Mouse (Mus musculus): Measurements from ENCODE around the gene March8. TPM values are rescaled to one million over a fixed set of nuclear protein-coding genes. Genes with fewer than 3 reads are reported as not detected.

Gene March8
- 35.3 and 35.7 TPM in 2 replicates for polyA plus RNA-seq (2016; fragmentation: Nextera tagmentation; extraction: Ambion mirVana)

DNA sequence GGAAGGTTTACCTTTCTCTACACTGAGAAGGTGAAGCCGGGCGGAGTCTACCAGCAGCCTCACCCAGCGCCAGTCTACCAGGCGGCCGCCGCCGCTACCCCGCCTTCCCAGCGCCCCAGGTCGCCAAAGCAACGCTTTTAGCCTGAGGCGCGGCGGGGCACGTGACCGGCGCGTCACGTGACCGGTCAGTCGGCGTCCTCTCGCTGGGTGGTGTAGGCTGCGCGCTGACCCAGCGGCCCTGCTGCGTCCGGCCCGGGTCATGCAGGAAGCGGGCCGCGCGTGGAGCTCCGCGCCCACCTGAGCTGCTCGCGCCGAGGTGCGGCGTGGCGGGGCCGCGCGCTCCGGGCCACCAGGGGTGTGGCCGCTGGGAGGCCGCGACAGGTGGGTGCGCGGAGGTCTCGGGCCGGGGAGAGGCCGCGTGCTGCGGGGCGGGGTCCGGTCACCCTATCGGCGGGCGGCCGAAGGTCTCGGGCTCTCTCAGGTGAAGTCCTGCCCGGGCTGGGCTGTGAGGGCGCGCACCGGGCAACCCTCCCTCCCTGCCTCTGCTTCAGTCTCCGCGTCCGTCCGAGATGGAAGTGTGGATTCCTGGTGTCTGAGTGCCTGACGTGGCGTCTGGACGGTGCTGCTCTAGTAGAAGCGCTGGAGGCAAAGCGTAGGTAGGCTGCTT, at the start of gene March8:
Gene March8, plus strand, starts transcription at position 190 of the 667 bp plus-strand sequence.
- ATAC-seq (ENCODE audit: insufficient number of reproducible peaks, low FRiP score) = peak; percentile 99
- peak within 1 kb of the TSS; percentile 83 for H3K9ac ChIP-seq
- 0 out of 2 replicates have a peak, but pooled peaks cover 3% of the 10 kb centered on the region for H3K4me1 ChIP-seq (replicated peaks)
- peak within 1 kb of the TSS; percentile 68 for H3K4me2 ChIP-seq
- H3K9me3 ChIP-seq (replicated peaks) = no peaks in the 10 kb centered on the region
- H3K4me3 ChIP-seq = peak within 1 kb of the TSS; percentile 94
- 0 out of 2 replicates have a peak, but pooled peaks cover 6% of the 10 kb centered on the region for H3K27me3 ChIP-seq (replicated peaks)
- peaks cover 5% of the 10 kb centered on the region; the same call in 1 of the 2 replicates for H3K36me3 ChIP-seq
- under 1% methylated on average over 75 of the region's 75 CpGs for WGBS
- H3K27ac ChIP-seq (ENCODE audit: poor library complexity, severe bottlenecking) = peak within 1 kb of the TSS; percentile 14

GRCm38 (mm10) chr6:116311411-116311810, 26.4 kb upstream of the March8 start:
- 0 out of 2 replicates have a peak, but pooled peaks cover 4% of the 10 kb centered on the region for H3K4me1 ChIP-seq (replicated peaks)
- no peak overlapping the region for H3K4me3 ChIP-seq
- H3K27ac ChIP-seq (ENCODE audit: poor library complexity, severe bottlenecking) = no peak overlapping the region
- no peak overlapping the region for H3K9ac ChIP-seq
- H3K9me3 ChIP-seq (replicated peaks) = no peaks in the 10 kb centered on the region
- 82% methylated on average over 2 of the region's 2 CpGs for WGBS
- no peak for ATAC-seq (ENCODE audit: insufficient number of reproducible peaks, low FRiP score)
- H3K4me2 ChIP-seq = no peak overlapping the region
- no peaks in the 10 kb centered on the region for H3K27me3 ChIP-seq (replicated peaks)
- no peaks in the 10 kb centered on the region for H3K36me3 ChIP-seq

GRCm38 (mm10) chr6:116319259-116319658, 18.6 kb upstream of the March8 start:
- Histone ChIP-seq H3K9ac (no peak overlapping the region), H3K9me3 (replicated peaks) (no peaks in the 10 kb centered on the region), H3K27ac (ENCODE audit: poor library complexity, severe bottlenecking) (no peak overlapping the region), H3K36me3 (no peaks in the 10 kb centered on the region), H3K4me2 (no peak overlapping the region), H3K4me1 (replicated peaks) (0 out of 2 replicates have a peak, but pooled peaks cover 2% of the 10 kb centered on the region), H3K4me3 (no peak overlapping the region), H3K27me3 (replicated peaks) (no peaks in the 10 kb centered on the region)
- ATAC-seq (ENCODE audit: insufficient number of reproducible peaks, low FRiP score) = no peak
- WGBS = 61% methylated on average over 3 of the region's 3 CpGs

- Histone ChIP-seq H3K4me3 (no peak overlapping the region), H3K27me3 (replicated peaks) (no peaks in the 10 kb centered on the region), H3K9me3 (replicated peaks) (no peaks in the 10 kb centered on the region), H3K27ac (ENCODE audit: poor library complexity, severe bottlenecking) (no peak overlapping the region), H3K9ac (no peak overlapping the region), H3K4me2 (no peak overlapping the region), H3K36me3 (no peaks in the 10 kb centered on the region), H3K4me1 (replicated peaks) (no peaks in the 10 kb centered on the region)
- 78% methylated on average over 3 of the region's 3 CpGs for WGBS
- no peak for ATAC-seq (ENCODE audit: insufficient number of reproducible peaks, low FRiP score)
These were observed 11.2 kb upstream of the March8 start for GRCm38 (mm10) chr6:116326641-116327040.

DNA sequence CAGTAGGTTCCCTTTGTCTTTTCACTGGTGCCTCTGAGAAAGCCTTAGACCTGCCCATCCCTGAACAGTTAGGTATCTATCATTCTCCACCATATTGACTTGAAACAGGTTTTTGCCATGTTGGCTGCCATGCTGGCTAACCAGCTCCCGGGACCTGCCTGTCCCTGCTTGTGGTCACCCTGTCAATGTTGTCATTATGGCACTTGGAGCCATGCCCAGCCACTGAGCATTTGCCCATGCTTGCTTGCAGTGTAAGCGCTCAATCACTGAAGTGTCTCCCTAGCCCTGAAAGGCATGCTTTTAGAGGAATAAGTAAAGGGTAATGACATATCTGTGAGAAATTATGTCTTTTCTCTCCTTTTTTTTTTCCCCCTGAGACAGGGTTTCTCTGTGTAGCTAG, 6.4 kb upstream of the March8 start:
- Histone ChIP-seq H3K36me3 (no peaks in the 10 kb centered on the region), H3K4me3 (no peak overlapping the region), H3K27ac (ENCODE audit: poor library complexity, severe bottlenecking) (no peak overlapping the region), H3K9ac (no peak overlapping the region), H3K4me1 (replicated peaks) (no peaks in the 10 kb centered on the region), H3K4me2 (no peak overlapping the region), H3K9me3 (replicated peaks) (no peaks in the 10 kb centered on the region), H3K27me3 (replicated peaks) (0 out of 2 replicates have a peak, but pooled peaks cover under 1% of the 10 kb centered on the region)
- 83% methylated on average over 2 of the region's 2 CpGs for WGBS
- ATAC-seq (ENCODE audit: insufficient number of reproducible peaks, low FRiP score) = no peak

DNA sequence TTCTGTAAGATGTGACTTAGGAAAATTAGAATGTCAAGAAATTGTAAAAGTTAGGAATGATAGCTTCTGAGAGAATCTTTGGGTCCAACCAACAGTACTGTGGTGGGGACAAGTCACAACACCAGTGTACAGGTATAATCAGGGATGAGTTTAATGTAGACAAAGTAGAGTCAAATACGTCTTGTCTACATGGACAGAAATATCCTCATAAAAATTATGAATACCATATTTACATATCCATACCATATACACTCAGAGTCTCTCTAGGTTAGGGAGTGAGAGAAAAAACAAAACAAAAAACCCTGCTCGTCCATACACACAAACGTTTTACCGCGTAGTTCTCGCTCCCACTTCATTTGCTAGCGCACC, 374 bp upstream of the March8 start:
- Histone ChIP-seq H3K4me3 (peak overlapping the region; percentile 94), H3K27me3 (replicated peaks) (0 out of 2 replicates have a peak, but pooled peaks cover 6% of the 10 kb centered on the region), H3K4me2 (peak overlapping the region; percentile 68), H3K36me3 (peaks cover 5% of the 10 kb centered on the region; the same call in 1 of the 2 replicates), H3K4me1 (replicated peaks) (0 out of 2 replicates have a peak, but pooled peaks cover 3% of the 10 kb centered on the region), H3K9me3 (replicated peaks) (no peaks in the 10 kb centered on the region), H3K9ac (0 out of 2 replicates have a peak overlapping the region, but pooled peaks have one; percentile 42), H3K27ac (ENCODE audit: poor library complexity, severe bottlenecking) (no peak overlapping the region)
- 4% methylated on average over 7 of the region's 7 CpGs for WGBS
- no peak for ATAC-seq (ENCODE audit: insufficient number of reproducible peaks, low FRiP score)

DNA sequence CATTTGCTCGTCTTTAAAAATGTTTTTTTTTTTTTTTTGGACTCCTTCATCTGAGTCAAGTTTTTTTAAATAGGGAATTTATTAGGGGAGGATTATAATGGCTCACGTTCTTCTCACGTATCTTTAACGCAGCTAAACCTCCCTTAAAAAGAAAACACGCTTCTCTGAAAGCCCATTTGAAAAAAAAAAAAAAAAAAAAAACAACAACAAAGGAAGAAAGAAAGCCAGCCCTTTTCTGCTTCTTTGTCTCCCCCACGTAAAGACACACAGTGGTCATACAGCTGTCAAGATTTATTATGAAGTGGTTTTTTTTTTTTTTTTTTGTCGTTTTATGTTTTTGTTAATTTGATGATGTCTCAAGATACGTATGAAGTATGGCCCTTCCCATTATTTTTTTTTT, 696 bp downstream of the March8 start:
- H3K36me3 ChIP-seq = peaks cover 5% of the 10 kb centered on the region; the same call in 1 of the 2 replicates
- WGBS = 10% methylated on average over 8 of the region's 8 CpGs
- peak overlapping the region; percentile 94 for H3K4me3 ChIP-seq
- H3K4me2 ChIP-seq = peak overlapping the region; percentile 68
- no peak for ATAC-seq (ENCODE audit: insufficient number of reproducible peaks, low FRiP score)
- peak overlapping the region; percentile 14; the same call in 1 of the 2 replicates for H3K27ac ChIP-seq (ENCODE audit: poor library complexity, severe bottlenecking)
- 0 out of 2 replicates have a peak, but pooled peaks cover 3% of the 10 kb centered on the region for H3K4me1 ChIP-seq (replicated peaks)
- H3K9ac ChIP-seq = peak overlapping the region; percentile 83
- 0 out of 2 replicates have a peak, but pooled peaks cover 6% of the 10 kb centered on the region for H3K27me3 ChIP-seq (replicated peaks)
- no peaks in the 10 kb centered on the region; the same call in 1 of the 2 replicates for H3K9me3 ChIP-seq (replicated peaks)

DNA sequence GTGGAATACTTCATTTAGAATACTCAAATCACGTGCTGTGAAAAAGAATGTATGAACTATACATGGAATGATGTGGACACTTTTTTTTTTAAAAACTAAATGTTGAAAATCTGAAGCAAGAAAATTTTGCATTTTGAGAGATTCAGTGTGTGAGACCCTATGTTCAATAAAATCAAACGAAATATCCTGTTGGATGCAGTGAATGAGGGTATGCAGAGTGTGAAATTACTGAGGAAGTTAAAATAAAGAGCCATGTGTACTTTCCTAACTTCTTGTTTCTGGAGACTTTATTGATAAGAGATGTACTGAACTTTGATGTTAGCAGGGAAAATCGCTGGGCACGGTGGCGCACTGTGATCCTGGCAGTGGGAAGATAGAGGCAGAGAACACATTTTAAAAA, 1.3 kb downstream of the March8 start:
- Histone ChIP-seq H3K9ac (no peak overlapping the region), H3K9me3 (replicated peaks) (no peaks in the 10 kb centered on the region; the same call in 1 of the 2 replicates), H3K4me3 (no peak overlapping the region), H3K27ac (ENCODE audit: poor library complexity, severe bottlenecking) (no peak overlapping the region), H3K4me2 (peak overlapping the region; percentile 22; the same call in 1 of the 2 replicates), H3K4me1 (replicated peaks) (0 out of 2 replicates have a peak, but pooled peaks cover 3% of the 10 kb centered on the region), H3K36me3 (peaks cover 5% of the 10 kb centered on the region; the same call in 1 of the 2 replicates), H3K27me3 (replicated peaks) (0 out of 2 replicates have a peak, but pooled peaks cover 6% of the 10 kb centered on the region)
- 68% methylated on average over 5 of the region's 5 CpGs for WGBS
- no peak for ATAC-seq (ENCODE audit: insufficient number of reproducible peaks, low FRiP score)

DNA sequence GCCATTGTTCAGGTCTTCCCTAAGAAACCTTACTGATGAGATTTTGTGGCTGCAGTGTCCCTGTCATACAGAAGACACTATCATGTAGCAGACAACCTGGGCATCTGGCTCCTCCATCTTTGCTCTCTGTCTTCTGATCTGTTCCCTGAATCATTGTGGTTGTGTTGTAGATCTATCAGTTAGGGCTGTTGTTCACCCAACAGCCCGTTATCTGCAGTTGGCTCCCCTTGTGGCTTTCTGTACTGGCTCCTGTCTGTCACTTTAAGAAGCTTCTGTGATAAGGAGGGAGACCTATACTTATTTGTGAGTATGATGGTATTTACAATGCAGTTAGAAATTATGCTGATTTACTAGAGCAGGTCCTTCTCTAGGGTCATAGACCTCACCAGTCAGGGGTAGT, 2.7 kb downstream of the March8 start:
- H3K27me3 ChIP-seq (replicated peaks) = 0 out of 2 replicates have a peak, but pooled peaks cover 6% of the 10 kb centered on the region
- H3K9me3 ChIP-seq (replicated peaks) = no peaks in the 10 kb centered on the region; the same call in 1 of the 2 replicates
- peaks cover 5% of the 10 kb centered on the region; the same call in 1 of the 2 replicates for H3K36me3 ChIP-seq
- 59% methylated on average over 1 of the region's 1 CpGs for WGBS
- H3K4me1 ChIP-seq (replicated peaks) = 0 out of 2 replicates have a peak, but pooled peaks cover 3% of the 10 kb centered on the region
- no peak overlapping the region for H3K4me3 ChIP-seq
- no peak for ATAC-seq (ENCODE audit: insufficient number of reproducible peaks, low FRiP score)
- no peak overlapping the region for H3K9ac ChIP-seq
- no peak overlapping the region for H3K4me2 ChIP-seq
- H3K27ac ChIP-seq (ENCODE audit: poor library complexity, severe bottlenecking) = no peak overlapping the region

DNA sequence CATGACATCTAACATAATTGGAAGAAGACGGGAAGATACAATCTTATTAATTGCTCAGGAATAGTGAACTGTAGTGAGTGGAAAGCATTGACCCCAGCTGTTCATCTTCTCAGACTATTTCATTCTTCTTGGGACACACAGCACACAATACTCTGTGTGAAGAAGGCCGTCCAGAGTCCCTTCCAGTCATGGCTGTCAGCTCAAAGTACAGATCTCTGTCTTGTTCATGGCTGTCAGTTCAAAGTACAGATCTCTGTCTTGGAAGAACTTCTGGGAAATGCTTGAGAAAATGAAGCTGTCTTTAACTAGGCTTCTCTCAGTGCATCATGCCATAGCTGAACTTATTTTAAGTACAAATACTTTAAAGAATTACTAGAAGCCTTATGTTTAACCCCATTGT, 10.1 kb downstream of the March8 start:
- Histone ChIP-seq H3K4me2 (no peak overlapping the region), H3K27me3 (replicated peaks) (no peaks in the 10 kb centered on the region), H3K9ac (no peak overlapping the region), H3K9me3 (replicated peaks) (no peaks in the 10 kb centered on the region; the same call in 1 of the 2 replicates), H3K4me3 (no peak overlapping the region), H3K27ac (ENCODE audit: poor library complexity, severe bottlenecking) (no peak overlapping the region), H3K36me3 (no peaks in the 10 kb centered on the region), H3K4me1 (replicated peaks) (peaks cover 16% of the 10 kb centered on the region)
- no peak for ATAC-seq (ENCODE audit: insufficient number of reproducible peaks, low FRiP score)
- 83% methylated on average over 2 of the region's 2 CpGs for WGBS

- peaks cover 18% of the 10 kb centered on the region for H3K4me1 ChIP-seq (replicated peaks)
- H3K27ac ChIP-seq (ENCODE audit: poor library complexity, severe bottlenecking) = 0 out of 2 replicates have a peak overlapping the region, but pooled peaks have one; percentile 17
- no peaks in the 10 kb centered on the region for H3K9me3 ChIP-seq (replicated peaks)
- no peak overlapping the region for H3K9ac ChIP-seq
- no peak overlapping the region for H3K4me3 ChIP-seq
- 18% methylated on average over 3 of the region's 3 CpGs for WGBS
- no peaks in the 10 kb centered on the region for H3K36me3 ChIP-seq
- no peaks in the 10 kb centered on the region for H3K27me3 ChIP-seq (replicated peaks)
- ATAC-seq (ENCODE audit: insufficient number of reproducible peaks, low FRiP score) = peak; percentile 84
- H3K4me2 ChIP-seq = no peak overlapping the region
These were observed 12.2 kb downstream of the March8 start for GRCm38 (mm10) chr6:116349997-116350396.
